Mouse (Mus musculus) kidney, adult 2 months (tissue): ENCODE results near the gene Uqcr11.

Experiments used
- CTCF ChIP-seq: fragments of 200-500 bp; conservative IDR thresholded peaks from 2 replicates; pipeline ENCODE4 v1.5.1; 2011; ENCODE audit warnings: low read depth, mild to moderate bottlenecking, control low read depth, low read length, moderate library complexity, mixed read lengths; ENCODE audit not compliant: insufficient read depth, insufficient read length
- POLR2A ChIP-seq: fragments of 200-500 bp; IDR thresholded peaks from one replicate; pipeline ENCODE4 v1.6.1; 2011; ENCODE audit warnings: low read depth, low read length, control low read depth

GRCm38 (mm10) chr10:80415566-80415965, 8.9 kb upstream of the Uqcr11 start:
- TF ChIP-seq CTCF: no peak
- TF ChIP-seq POLR2A: no peak
